Mouse (Mus musculus): ENCODE data around the gene Pcdh7.

Gene Pcdh7

DNA sequence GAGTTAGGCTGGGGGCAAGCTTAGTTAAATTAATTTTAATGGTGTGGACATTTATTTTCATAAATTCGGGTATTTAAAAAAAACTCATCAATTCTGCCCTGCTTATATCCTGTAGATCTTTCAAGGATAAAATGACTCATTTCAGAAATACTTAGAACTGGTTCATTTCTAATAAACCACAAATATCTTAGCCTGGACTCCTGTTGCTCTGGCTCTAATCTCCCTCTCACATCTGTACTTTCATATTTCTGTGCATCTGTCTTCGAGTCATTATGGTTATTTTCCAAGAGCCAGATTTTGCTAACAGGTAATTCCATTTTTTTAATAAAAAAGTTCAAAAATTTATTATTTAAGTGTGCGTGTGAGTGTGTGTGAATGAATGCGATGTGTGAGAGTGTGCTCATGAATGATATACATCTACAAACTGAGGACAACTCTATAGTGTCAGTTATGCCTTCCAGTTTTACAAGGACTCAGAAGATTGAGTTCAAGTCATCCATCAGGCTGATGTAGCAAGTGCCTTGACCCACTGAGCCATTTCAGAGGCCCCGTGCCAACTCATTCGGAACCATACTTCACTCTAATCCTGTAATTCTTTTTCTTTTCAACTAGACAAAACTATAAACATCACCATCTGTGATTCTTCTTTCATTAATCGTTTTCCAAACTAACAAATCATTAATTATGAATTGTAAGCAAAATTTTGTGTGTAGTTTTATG lies 80.3 kb downstream of the Pcdh7 start:
- DNase-seq (ENCODE audit: extremely low spot score, low spot score): no peak

DNA sequence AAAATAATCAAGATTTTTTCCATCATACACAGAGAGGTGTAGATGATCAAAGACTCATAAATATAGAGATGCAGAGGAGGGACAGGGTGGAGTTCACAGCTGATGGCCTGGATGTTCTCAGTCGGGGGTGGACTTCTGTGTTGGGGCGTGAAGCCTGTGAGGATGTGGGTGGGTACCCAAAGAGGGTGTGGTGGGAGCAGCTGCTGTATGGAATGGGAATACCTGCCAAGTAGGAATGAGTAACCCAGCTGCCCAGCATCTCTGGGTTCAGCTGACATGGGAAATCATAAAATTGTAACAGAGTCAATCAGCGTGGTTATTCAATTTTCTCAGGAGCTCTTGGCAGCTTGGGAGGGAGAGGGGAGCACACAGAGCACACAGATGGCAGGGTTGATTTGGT lies 85.3 kb downstream of the Pcdh7 start:
- DNase-seq (ENCODE audit: extremely low spot score, low spot score): no peak

DNA sequence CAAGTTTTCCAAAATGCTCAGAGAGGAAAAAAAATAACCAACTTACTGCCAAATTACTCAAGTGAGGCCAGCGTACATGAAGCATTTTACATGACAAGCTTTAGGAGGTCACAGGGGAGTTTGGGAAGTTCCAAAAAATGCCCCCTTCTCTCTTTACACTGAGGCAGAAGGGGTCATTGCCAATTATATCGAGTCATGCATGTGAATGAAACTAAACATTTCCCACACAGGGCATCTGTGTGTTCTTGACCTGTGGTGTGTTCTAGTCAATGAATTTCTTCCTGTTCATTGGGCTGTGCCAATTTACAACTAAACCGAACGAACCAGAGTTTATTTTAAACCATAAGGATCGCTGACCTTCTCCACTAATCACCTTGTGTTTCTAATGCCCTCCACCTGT lies 86.1 kb downstream of the Pcdh7 start:
- no peak for DNase-seq (ENCODE audit: extremely low spot score, low spot score)

- DNase-seq (ENCODE audit: extremely low spot score, low spot score): no peak
Observed at GRCm38 (mm10) chr5:57807350-57807749, 89.6 kb downstream of the Pcdh7 start.

- DNase-seq (ENCODE audit: extremely low spot score, low spot score): no peak
Observed at GRCm38 (mm10) chr5:57810641-57811040, 92.9 kb downstream of the Pcdh7 start.

- no peak for DNase-seq (ENCODE audit: extremely low spot score, low spot score)
Observed at GRCm38 (mm10) chr5:57815964-57816589, 98.3 kb downstream of the Pcdh7 start.

DNA sequence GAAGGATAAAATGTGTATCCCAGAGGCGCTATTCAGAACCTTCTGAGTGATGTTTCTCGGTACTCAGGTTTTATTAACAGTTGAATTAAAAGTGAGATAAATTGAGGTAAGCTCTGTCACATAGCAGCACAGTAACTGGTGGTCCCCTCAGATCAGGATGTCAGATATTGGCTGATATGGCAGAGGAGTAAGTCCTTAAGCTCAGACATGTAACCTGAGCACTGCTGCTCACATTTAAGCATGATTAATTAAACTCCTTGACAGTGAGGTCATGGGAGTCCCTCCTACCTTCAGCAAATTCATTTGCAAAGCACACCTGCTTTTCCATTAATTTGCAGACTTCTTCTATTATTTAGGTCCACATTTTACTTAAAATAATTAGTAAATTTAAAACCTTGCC lies 102.0 kb downstream of the Pcdh7 start:
- no peak for DNase-seq (ENCODE audit: extremely low spot score, low spot score)

- DNase-seq (ENCODE audit: extremely low spot score, low spot score): no peak
Observed at GRCm38 (mm10) chr5:57821099-57821498, 103.3 kb downstream of the Pcdh7 start.

GRCm38 (mm10) chr5:57828437-57828836 lies 110.7 kb downstream of the Pcdh7 start:
- no peak for DNase-seq (ENCODE audit: extremely low spot score, low spot score)

DNA sequence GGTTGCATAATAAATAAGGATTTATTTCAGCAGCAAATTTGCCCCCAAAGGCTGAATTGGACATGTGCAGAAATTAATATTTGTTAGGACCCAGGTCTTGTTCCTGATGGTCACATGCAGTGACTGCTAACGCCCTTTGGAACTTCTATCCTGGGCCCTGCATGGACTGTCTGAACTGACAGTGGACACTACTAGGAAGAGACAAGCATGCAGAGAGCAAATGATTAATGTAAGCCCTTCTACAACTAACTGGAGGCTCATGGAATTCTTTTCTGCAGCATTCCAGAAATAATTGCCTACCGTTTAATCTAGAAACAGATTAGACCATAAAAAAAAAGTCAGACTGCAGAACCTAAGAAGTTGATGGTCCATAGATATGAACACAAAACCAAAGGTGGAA lies 119.4 kb downstream of the Pcdh7 start:
- DNase-seq (ENCODE audit: extremely low spot score, low spot score): no peak

- DNase-seq (ENCODE audit: extremely low spot score, low spot score): no peak
Observed at GRCm38 (mm10) chr5:57841357-57842119, 123.8 kb downstream of the Pcdh7 start.

GRCm38 (mm10) chr5:57847500-57847899 lies 129.7 kb downstream of the Pcdh7 start:
- DNase-seq (ENCODE audit: extremely low spot score, low spot score): no peak

GRCm38 (mm10) chr5:57850111-57850510 lies 132.3 kb downstream of the Pcdh7 start:
- DNase-seq (ENCODE audit: extremely low spot score, low spot score): no peak

GRCm38 (mm10) chr5:57857316-57857715 lies 139.5 kb downstream of the Pcdh7 start:
- DNase-seq (ENCODE audit: extremely low spot score, low spot score): no peak

DNA sequence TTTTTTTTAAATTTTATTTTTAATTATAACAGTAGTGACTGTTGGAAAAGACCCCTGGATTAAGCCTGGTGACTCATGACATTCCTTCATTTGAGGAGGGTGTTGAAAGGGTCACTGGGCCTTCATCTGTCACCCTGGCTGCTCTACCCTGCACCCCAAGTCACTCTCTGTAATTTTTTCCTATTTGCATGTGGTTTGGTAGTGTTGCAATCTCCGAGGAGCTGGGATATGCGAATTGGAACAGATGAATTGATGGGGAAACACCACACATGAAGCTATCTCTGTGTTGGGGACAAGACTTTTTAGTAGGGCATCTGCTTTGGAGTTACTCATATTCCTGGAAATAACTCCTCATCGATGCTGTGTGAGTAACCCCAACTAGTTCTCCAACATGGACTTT lies 146.5 kb downstream of the Pcdh7 start:
- DNase-seq (ENCODE audit: extremely low spot score, low spot score): no peak

GRCm38 (mm10) chr5:57865256-57865655 lies 147.5 kb downstream of the Pcdh7 start:
- DNase-seq (ENCODE audit: extremely low spot score, low spot score): no peak

DNA sequence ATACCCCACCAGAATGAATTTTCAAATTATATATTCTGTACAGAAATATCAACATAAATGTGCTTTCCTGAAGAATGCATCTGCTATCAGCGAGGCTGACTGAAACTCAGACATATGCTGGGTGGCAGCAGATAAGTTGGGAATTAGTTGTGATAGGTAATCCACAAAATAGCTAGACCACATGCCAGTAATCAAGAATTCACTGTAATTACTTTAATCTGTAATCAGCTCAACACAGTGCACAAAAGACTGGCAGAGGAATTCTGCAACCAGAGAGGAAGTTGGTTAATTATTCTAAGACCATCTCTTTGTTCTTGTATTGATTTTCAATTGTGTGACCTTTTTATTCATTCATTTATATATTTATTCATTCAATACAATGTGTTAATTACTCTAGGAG lies 148.3 kb downstream of the Pcdh7 start:
- no peak for DNase-seq (ENCODE audit: extremely low spot score, low spot score)

- DNase-seq (ENCODE audit: extremely low spot score, low spot score): no peak
Observed at GRCm38 (mm10) chr5:57867906-57868305, 150.1 kb downstream of the Pcdh7 start.

GRCm38 (mm10) chr5:57868702-57869101 lies 150.9 kb downstream of the Pcdh7 start:
- no peak for DNase-seq (ENCODE audit: extremely low spot score, low spot score)

GRCm38 (mm10) chr5:57870727-57871126 lies 153.0 kb downstream of the Pcdh7 start:
- DNase-seq (ENCODE audit: extremely low spot score, low spot score): no peak

GRCm38 (mm10) chr5:57884982-57885381 lies 167.2 kb downstream of the Pcdh7 start:
- DNase-seq (ENCODE audit: extremely low spot score, low spot score): no peak

- DNase-seq (ENCODE audit: extremely low spot score, low spot score): no peak
Observed at GRCm38 (mm10) chr5:57899018-57899614, 181.3 kb downstream of the Pcdh7 start.

Measured in neural tube, embryonic 10.5 days (tissue).